Mouse (Mus musculus) liver, postnatal 0 days (tissue): ENCODE results near the gene Anks1b.

Source experiments
- CTCF ChIP-seq: sonication (generic); IDR thresholded peaks from 2 replicates; pipeline ENCODE4 v1.5.1; 2016; ENCODE audit warnings: antibody characterized with exemption, low read depth
- EP300 ChIP-seq: IDR thresholded peaks from 2 replicates; pipeline ENCODE4 v1.6.1; 2016; ENCODE audit warnings: antibody characterized with exemption, low read depth, mild to moderate bottlenecking

GRCm38 (mm10) chr10:90140947-90141346 is 267.6 kb downstream of the Anks1b start:
- TF ChIP-seq CTCF (no peak), EP300 (no peak)
